9 mouse cellular contexts compared by ENCODE assay signal in genomic region chr11:106076321-106076720, GRCm38 (mm10). TPM values are rescaled to one million over a fixed set of nuclear protein-coding genes. Genes with fewer than 3 reads are reported as not detected.
A peak's percentile ranks its signal among the peaks of the same experiment; 100 is the strongest.
DNase-seq lines count a peak whose midpoint lies in the region; ATAC-seq and TF ChIP-seq lines count a peak whose summit lies in the region.
"Had no signal": no experiment of that assay in that cellular context is flagged by ENCODE, and none has a peak within 500 bp of the region (broad histone marks: within the 10 kb centered on the region; RNA-seq: fewer than 3 reads in every experiment).

No protein-coding gene starts in this region.

- no peak overlapping the region for H3K27ac ChIP-seq in embryonic facial prominence, embryonic 14.5 days (replicated peaks; ENCODE audit: low read depth, low read length)
- H3K27ac ChIP-seq in hindbrain, postnatal 0 days = no peak overlapping the region
- no peak overlapping the region for H3K27ac ChIP-seq in liver, embryonic 11.5 days (ENCODE audit: low read depth, low read length)
- H3K27ac ChIP-seq: stomach, embryonic 15.5 days had no signal

- no peak overlapping the region for H3K9ac ChIP-seq in embryonic facial prominence, embryonic 14.5 days (ENCODE audit: low read depth, low read length)
- no peak overlapping the region for H3K9ac ChIP-seq in hindbrain, postnatal 0 days (replicated peaks; ENCODE audit: low read length)
- H3K9ac ChIP-seq in liver, embryonic 11.5 days (ENCODE audit: low read depth, low read length) = no peak overlapping the region
- H3K9ac ChIP-seq: stomach, embryonic 15.5 days had no signal

- H3K36me3 ChIP-seq in embryonic facial prominence, embryonic 14.5 days (ENCODE audit: control insufficient read depth, insufficient read depth, low read length) = peaks cover 26% of the 10 kb centered on the region
- peaks cover 17% of the 10 kb centered on the region for H3K36me3 ChIP-seq in hindbrain, postnatal 0 days (ENCODE audit: insufficient read depth, low read length)
- peaks cover 4% of the 10 kb centered on the region; the same call in 1 of the 2 replicates for H3K36me3 ChIP-seq in liver, embryonic 11.5 days (ENCODE audit: control insufficient read depth, insufficient read depth, low read length)

- no peaks in the 10 kb centered on the region for H3K27me3 ChIP-seq in embryonic facial prominence, embryonic 14.5 days (replicated peaks; ENCODE audit: control insufficient read depth, insufficient read depth, low read length)
- no peaks in the 10 kb centered on the region for H3K27me3 ChIP-seq in hindbrain, postnatal 0 days (ENCODE audit: insufficient read depth, low read length)
- no peaks in the 10 kb centered on the region for H3K27me3 ChIP-seq in liver, embryonic 11.5 days (replicated peaks; ENCODE audit: control insufficient read depth, insufficient read depth, low read length)
- H3K27me3 ChIP-seq: stomach, embryonic 15.5 days had no signal

- peak; percentile 27 for DNase-seq in ovary, postnatal 10 days (ENCODE audit: low spot score)
- no peak for DNase-seq in ovary, adult 18-20 months (ENCODE audit: low spot score)
- peak; percentile 87 for DNase-seq in adrenal gland, postnatal 14 days
- DNase-seq in embryonic facial prominence, embryonic 14.5 days (ENCODE audit: low spot score) = peak; percentile 68
- peak; percentile 69 for DNase-seq in hindbrain, postnatal 0 days (ENCODE audit: low spot score)
- DNase-seq in liver, embryonic 11.5 days (ENCODE audit: low spot score) = peak; percentile 83
- DNase-seq in ovary, postnatal 36 days (ENCODE audit: low spot score) = peak; percentile 69
- peak; percentile 78 for DNase-seq in urinary bladder, postnatal 14 days (ENCODE audit: low spot score)

- no peaks in the 10 kb centered on the region for H3K4me1 ChIP-seq in embryonic facial prominence, embryonic 14.5 days (ENCODE audit: control insufficient read depth, insufficient read depth, low read length)
- no peaks in the 10 kb centered on the region for H3K4me1 ChIP-seq in hindbrain, postnatal 0 days (ENCODE audit: insufficient read depth, low read length)
- H3K4me1 ChIP-seq in liver, embryonic 11.5 days (replicated peaks; ENCODE audit: control insufficient read depth, insufficient read depth, low read length) = no peaks in the 10 kb centered on the region
- H3K4me1 ChIP-seq: stomach, embryonic 15.5 days had no signal

- ATAC-seq in embryonic facial prominence, embryonic 14.5 days (ENCODE audit: low read depth) = no peak
- ATAC-seq in hindbrain, postnatal 0 days = no peak
- ATAC-seq in liver, embryonic 11.5 days (replicated peaks; ENCODE audit: low FRiP score) = peak; percentile 51; the same call in 1 of the 2 replicates

- H3K4me2 ChIP-seq in embryonic facial prominence, embryonic 14.5 days (ENCODE audit: low read depth, low read length) = no peak overlapping the region
- H3K4me2 ChIP-seq in hindbrain, postnatal 0 days (ENCODE audit: low read depth, low read length) = no peak overlapping the region
- H3K4me2 ChIP-seq in liver, embryonic 11.5 days = no peak overlapping the region
- H3K4me2 ChIP-seq: stomach, embryonic 15.5 days had no signal

- H3K4me3 ChIP-seq in embryonic facial prominence, embryonic 14.5 days (ENCODE audit: low read depth, low read length) = no peak overlapping the region
- no peak overlapping the region for H3K4me3 ChIP-seq in hindbrain, postnatal 0 days (ENCODE audit: low read length)
- no peak overlapping the region for H3K4me3 ChIP-seq in liver, embryonic 11.5 days (ENCODE audit: low read depth, low read length)
- H3K4me3 ChIP-seq: stomach, embryonic 15.5 days had no signal

- peak; percentile 82 for TF ChIP-seq CTCF in hindbrain, postnatal 0 days (IDR thresholded peaks at IDR 0.05; ENCODE audit: low read depth)

- WGBS in embryonic facial prominence, embryonic 14.5 days = 3% methylated on average over 4 of the region's 4 CpGs
- 5% methylated on average over 4 of the region's 4 CpGs for WGBS in hindbrain, postnatal 0 days
- WGBS in liver, embryonic 11.5 days = 2% methylated on average over 4 of the region's 4 CpGs

- no peaks in the 10 kb centered on the region for H3K9me3 ChIP-seq in embryonic facial prominence, embryonic 14.5 days (ENCODE audit: control insufficient read depth, low read length)
- H3K9me3 ChIP-seq in hindbrain, postnatal 0 days (ENCODE audit: low read length) = no peaks in the 10 kb centered on the region
- H3K9me3 ChIP-seq in liver, embryonic 11.5 days (ENCODE audit: control insufficient read depth, low read length) = no peaks in the 10 kb centered on the region
- H3K9me3 ChIP-seq: stomach, embryonic 15.5 days had no signal

RNA-seq across cellular contexts. Expression of gene Map3k3, which starts 8.1 kb away (rescaled TPM):
- 41.6 and 55.1 TPM in 2 replicates for total RNA-seq in adrenal gland, postnatal 14 days (2021)
- 30.4 and 31.9 TPM in 2 replicates for polyA plus RNA-seq in embryonic facial prominence, embryonic 14.5 days (2014; fragmentation: Nextera tagmentation; extraction: Ambion mirVana)
- 26.7 and 38.0 TPM in 2 replicates for total RNA-seq in hindbrain, postnatal 0 days (2014; rRNA removed)
- 8.9 and 9.1 TPM in 2 replicates for polyA plus RNA-seq in hindbrain, postnatal 0 days (2015; fragmentation: Nextera tagmentation; extraction: Ambion mirVana)
- 12.8 and 17.4 TPM in 2 replicates for polyA plus RNA-seq in liver, embryonic 11.5 days (2014; fragmentation: Nextera tagmentation; extraction: Ambion mirVana)

RNA-seq across cellular contexts. Expression of gene Taco1, which starts 10.5 kb away (rescaled TPM):
- total RNA-seq in adrenal gland, postnatal 14 days (2021) = 41.4 and 47.1 TPM in 2 replicates
- polyA plus RNA-seq in embryonic facial prominence, embryonic 14.5 days (2014; fragmentation: Nextera tagmentation; extraction: Ambion mirVana) = 7.8 and 8.2 TPM in 2 replicates
- 19.4 and 28.9 TPM in 2 replicates for total RNA-seq in hindbrain, postnatal 0 days (2014; rRNA removed)
- polyA plus RNA-seq in hindbrain, postnatal 0 days (2015; fragmentation: Nextera tagmentation; extraction: Ambion mirVana) = 6.1 and 6.4 TPM in 2 replicates
- 12.8 and 13.8 TPM in 2 replicates for polyA plus RNA-seq in liver, embryonic 11.5 days (2014; fragmentation: Nextera tagmentation; extraction: Ambion mirVana)

RNA-seq across cellular contexts. Expression of gene Dcaf7, which starts 39.6 kb away (rescaled TPM):
- total RNA-seq in adrenal gland, postnatal 14 days (2021) = 50.3 and 58.0 TPM in 2 replicates
- polyA plus RNA-seq in embryonic facial prominence, embryonic 14.5 days (2014; fragmentation: Nextera tagmentation; extraction: Ambion mirVana) = 56.0 and 62.8 TPM in 2 replicates
- total RNA-seq in hindbrain, postnatal 0 days (2014; rRNA removed) = 265 and 283 TPM in 2 replicates
- 127 and 137 TPM in 2 replicates for polyA plus RNA-seq in hindbrain, postnatal 0 days (2015; fragmentation: Nextera tagmentation; extraction: Ambion mirVana)
- polyA plus RNA-seq in liver, embryonic 11.5 days (2014; fragmentation: Nextera tagmentation; extraction: Ambion mirVana) = 53.9 and 61.2 TPM in 2 replicates
